Mouse (Mus musculus): ENCODE results near the gene Spr. TPM values are rescaled to one million over a fixed set of nuclear protein-coding genes. Genes with fewer than 3 reads are reported as not detected.

Spr gene
- polyA plus RNA-seq (2014; fragmentation: Nextera tagmentation; extraction: Ambion mirVana) = 46.8 and 52.4 TPM in 2 replicates

GRCm38 (mm10) chr6:85137217-85138035 is at the start of gene Spr:
Spr (minus strand) TSS chr6:85137766.
- Histone ChIP-seq H3K4me1 (ENCODE audit: control insufficient read depth, insufficient read depth, low read length) (peaks cover 2% of the 10 kb centered on the region; the same call in 1 of the 2 replicates), H3K4me3 (ENCODE audit: low read depth, low read length) (peak within 1 kb of the TSS; percentile 81), H3K27me3 (ENCODE audit: control insufficient read depth, insufficient read depth, low read length) (no peaks in the 10 kb centered on the region), H3K4me2 (ENCODE audit: low read depth) (peak within 1 kb of the TSS; percentile 59), H3K27ac (ENCODE audit: low read depth, low read length) (peak within 1 kb of the TSS; percentile 61), H3K36me3 (ENCODE audit: control insufficient read depth, insufficient read depth, low read length) (no peaks in the 10 kb centered on the region), H3K9me3 (ENCODE audit: control insufficient read depth, low read length) (no peaks in the 10 kb centered on the region), H3K9ac (ENCODE audit: low read length) (peak within 1 kb of the TSS; percentile 88)
- under 1% methylated on average over 49 of the region's 49 CpGs for WGBS
- DNase-seq (ENCODE audit: low spot score) (peak; percentile 89), ATAC-seq (ENCODE audit: insufficient read depth, low FRiP score, low TSS enrichment) (peak; percentile 87)

- ATAC-seq (ENCODE audit: insufficient read depth, low FRiP score, low TSS enrichment) (no peak), DNase-seq (ENCODE audit: low spot score) (peak; percentile 28)
- Histone ChIP-seq H3K36me3 (ENCODE audit: control insufficient read depth, insufficient read depth, low read length) (no peaks in the 10 kb centered on the region), H3K4me1 (ENCODE audit: control insufficient read depth, insufficient read depth, low read length) (peaks cover 17% of the 10 kb centered on the region), H3K9me3 (ENCODE audit: control insufficient read depth, low read length) (no peaks in the 10 kb centered on the region), H3K4me3 (ENCODE audit: low read depth, low read length) (no peak overlapping the region), H3K4me2 (ENCODE audit: low read depth) (no peak overlapping the region), H3K27ac (ENCODE audit: low read depth, low read length) (no peak overlapping the region), H3K27me3 (ENCODE audit: control insufficient read depth, insufficient read depth, low read length) (peaks cover 76% of the 10 kb centered on the region), H3K9ac (ENCODE audit: low read length) (no peak overlapping the region)
- WGBS = under 1% methylated on average over 15 of the region's 15 CpGs
Observed at GRCm38 (mm10) chr6:85186744-85187059, 49.1 kb upstream of the Spr start.

GRCm38 (mm10) chr6:85186033-85186743 is 48.6 kb upstream of the Spr start:
- H3K9ac ChIP-seq (ENCODE audit: low read length) = no peak overlapping the region
- no peak overlapping the region for H3K27ac ChIP-seq (ENCODE audit: low read depth, low read length)
- ATAC-seq (ENCODE audit: insufficient read depth, low FRiP score, low TSS enrichment) (no peak), DNase-seq (ENCODE audit: low spot score) (peak; percentile 37)
- H3K27me3 ChIP-seq (ENCODE audit: control insufficient read depth, insufficient read depth, low read length) = peaks cover 71% of the 10 kb centered on the region
- no peak overlapping the region for H3K4me2 ChIP-seq (ENCODE audit: low read depth)
- H3K4me3 ChIP-seq (ENCODE audit: low read depth, low read length) = peak overlapping the region; percentile 4; the same call in 1 of the 2 replicates
- under 1% methylated on average over 33 of the region's 33 CpGs for WGBS
- no peaks in the 10 kb centered on the region for H3K9me3 ChIP-seq (ENCODE audit: control insufficient read depth, low read length)
- H3K36me3 ChIP-seq (ENCODE audit: control insufficient read depth, insufficient read depth, low read length) = no peaks in the 10 kb centered on the region
- H3K4me1 ChIP-seq (ENCODE audit: control insufficient read depth, insufficient read depth, low read length) = peaks cover 17% of the 10 kb centered on the region

- ATAC-seq (ENCODE audit: insufficient read depth, low FRiP score, low TSS enrichment) (no peak), DNase-seq (ENCODE audit: low spot score) (no peak)
- Histone ChIP-seq H3K9me3 (ENCODE audit: control insufficient read depth, low read length) (no peaks in the 10 kb centered on the region), H3K27me3 (ENCODE audit: control insufficient read depth, insufficient read depth, low read length) (peaks cover 49% of the 10 kb centered on the region), H3K36me3 (ENCODE audit: control insufficient read depth, insufficient read depth, low read length) (no peaks in the 10 kb centered on the region), H3K9ac (ENCODE audit: low read length) (no peak overlapping the region), H3K27ac (ENCODE audit: low read depth, low read length) (no peak overlapping the region), H3K4me3 (ENCODE audit: low read depth, low read length) (no peak overlapping the region), H3K4me1 (ENCODE audit: control insufficient read depth, insufficient read depth, low read length) (peaks cover 11% of the 10 kb centered on the region; the same call in 1 of the 2 replicates), H3K4me2 (ENCODE audit: low read depth) (no peak overlapping the region)
- WGBS = 44% methylated on average over 3 of the region's 3 CpGs
Observed at GRCm38 (mm10) chr6:85183951-85184350, 46.4 kb upstream of the Spr start.

- ATAC-seq (ENCODE audit: insufficient read depth, low FRiP score, low TSS enrichment) (no peak), DNase-seq (ENCODE audit: low spot score) (no peak)
- Histone ChIP-seq H3K4me2 (ENCODE audit: low read depth) (no peak overlapping the region), H3K4me1 (ENCODE audit: control insufficient read depth, insufficient read depth, low read length) (no peaks in the 10 kb centered on the region), H3K27ac (ENCODE audit: low read depth, low read length) (no peak overlapping the region), H3K9me3 (ENCODE audit: control insufficient read depth, low read length) (no peaks in the 10 kb centered on the region), H3K36me3 (ENCODE audit: control insufficient read depth, insufficient read depth, low read length) (no peaks in the 10 kb centered on the region), H3K27me3 (ENCODE audit: control insufficient read depth, insufficient read depth, low read length) (peaks cover 11% of the 10 kb centered on the region), H3K4me3 (ENCODE audit: low read depth, low read length) (no peak overlapping the region), H3K9ac (ENCODE audit: low read length) (no peak overlapping the region)
- WGBS = 59% methylated on average over 2 of the region's 2 CpGs
Observed at GRCm38 (mm10) chr6:85180036-85180435, 42.5 kb upstream of the Spr start.

DNA sequence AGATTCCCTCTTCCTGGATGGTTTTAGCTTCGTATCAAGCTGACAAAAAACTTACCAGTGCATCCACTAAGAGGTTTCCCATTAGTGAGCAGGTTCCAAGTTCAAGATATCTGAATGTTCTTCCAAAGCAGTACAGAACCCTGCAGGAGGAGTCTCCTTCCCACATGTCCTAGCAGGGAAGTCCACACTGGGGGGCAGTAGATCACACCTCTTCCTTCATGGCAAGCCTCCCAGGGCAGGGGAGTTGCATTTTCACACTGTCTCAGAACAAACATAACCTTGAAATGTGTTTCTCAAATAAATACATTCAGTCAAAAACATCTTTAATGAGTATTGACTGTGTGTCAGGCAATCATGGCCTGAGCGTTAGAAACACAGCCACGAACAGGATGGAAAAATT is 42.0 kb upstream of the Spr start:
- peaks cover 9% of the 10 kb centered on the region for H3K27me3 ChIP-seq (ENCODE audit: control insufficient read depth, insufficient read depth, low read length)
- no peak overlapping the region for H3K27ac ChIP-seq (ENCODE audit: low read depth, low read length)
- H3K4me3 ChIP-seq (ENCODE audit: low read depth, low read length) = no peak overlapping the region
- H3K9me3 ChIP-seq (ENCODE audit: control insufficient read depth, low read length) = no peaks in the 10 kb centered on the region
- H3K4me1 ChIP-seq (ENCODE audit: control insufficient read depth, insufficient read depth, low read length) = no peaks in the 10 kb centered on the region
- WGBS = 85% methylated on average over 3 of the region's 3 CpGs
- no peak overlapping the region for H3K9ac ChIP-seq (ENCODE audit: low read length)
- no peak for DNase-seq (ENCODE audit: low spot score)
- no peak overlapping the region for H3K4me2 ChIP-seq (ENCODE audit: low read depth)
- ATAC-seq (ENCODE audit: insufficient read depth, low FRiP score, low TSS enrichment) = no peak
- H3K36me3 ChIP-seq (ENCODE audit: control insufficient read depth, insufficient read depth, low read length) = no peaks in the 10 kb centered on the region

GRCm38 (mm10) chr6:85165440-85165921 is 27.9 kb upstream of the Spr start:
- WGBS = 60% methylated on average over 11 of the region's 11 CpGs
- no peaks in the 10 kb centered on the region for H3K36me3 ChIP-seq (ENCODE audit: control insufficient read depth, insufficient read depth, low read length)
- H3K4me3 ChIP-seq (ENCODE audit: low read depth, low read length) = no peak overlapping the region
- no peaks in the 10 kb centered on the region for H3K27me3 ChIP-seq (ENCODE audit: control insufficient read depth, insufficient read depth, low read length)
- DNase-seq (ENCODE audit: low spot score) (no peak), ATAC-seq (ENCODE audit: insufficient read depth, low FRiP score, low TSS enrichment) (no peak)
- no peak overlapping the region for H3K4me2 ChIP-seq (ENCODE audit: low read depth)
- no peak overlapping the region for H3K27ac ChIP-seq (ENCODE audit: low read depth, low read length)
- H3K9ac ChIP-seq (ENCODE audit: low read length) = no peak overlapping the region
- no peaks in the 10 kb centered on the region for H3K9me3 ChIP-seq (ENCODE audit: control insufficient read depth, low read length)
- no peaks in the 10 kb centered on the region for H3K4me1 ChIP-seq (ENCODE audit: control insufficient read depth, insufficient read depth, low read length)

DNA sequence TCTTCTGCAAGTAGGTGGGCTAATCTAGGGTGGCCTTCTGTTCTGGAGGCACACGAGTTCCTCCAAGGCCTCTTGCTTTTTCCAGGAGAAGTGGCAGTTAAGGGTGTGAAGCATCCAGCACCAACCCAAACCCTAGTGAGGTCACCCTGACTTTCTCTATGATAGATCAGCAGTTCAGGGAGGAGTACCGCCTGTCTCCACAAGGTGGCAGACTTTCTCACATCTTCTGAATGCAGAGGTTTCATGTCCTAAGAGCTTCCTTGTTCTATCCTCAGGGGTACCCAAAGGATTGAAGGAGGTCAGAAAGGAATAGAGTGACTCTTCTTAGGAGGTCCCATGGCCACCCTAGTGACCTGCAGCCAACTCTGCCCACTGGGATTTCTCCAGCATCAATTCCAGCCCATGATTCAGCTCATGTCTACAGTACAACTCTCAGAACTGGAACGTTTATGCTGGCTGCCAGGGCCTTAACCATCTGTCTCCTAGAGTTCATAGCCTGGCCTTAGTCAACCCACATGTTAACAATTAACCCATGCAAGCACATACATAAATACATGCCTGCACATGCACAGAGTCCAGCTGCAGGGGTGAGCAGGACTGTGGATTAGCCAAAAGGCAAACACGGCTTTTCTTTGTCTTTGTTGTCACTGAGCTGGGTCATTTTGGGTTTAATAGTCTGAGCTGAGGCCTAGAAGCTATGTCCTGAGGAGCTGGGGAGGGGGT is 22.8 kb upstream of the Spr start:
- Histone ChIP-seq H3K9me3 (ENCODE audit: control insufficient read depth, low read length) (no peaks in the 10 kb centered on the region), H3K9ac (ENCODE audit: low read length) (no peak overlapping the region), H3K4me3 (ENCODE audit: low read depth, low read length) (no peak overlapping the region), H3K4me1 (ENCODE audit: control insufficient read depth, insufficient read depth, low read length) (no peaks in the 10 kb centered on the region), H3K4me2 (ENCODE audit: low read depth) (no peak overlapping the region), H3K27me3 (ENCODE audit: control insufficient read depth, insufficient read depth, low read length) (no peaks in the 10 kb centered on the region), H3K36me3 (ENCODE audit: control insufficient read depth, insufficient read depth, low read length) (no peaks in the 10 kb centered on the region), H3K27ac (ENCODE audit: low read depth, low read length) (no peak overlapping the region)
- ATAC-seq (ENCODE audit: insufficient read depth, low FRiP score, low TSS enrichment) = no peak
- WGBS = 50% methylated on average over 4 of the region's 4 CpGs
- DNase-seq (ENCODE audit: low spot score) = peak; percentile 82
